Mouse (Mus musculus) gastrocnemius, postnatal 4 days (tissue): ENCODE data around the gene Ren1. TPM values are rescaled to one million over a fixed set of nuclear protein-coding genes. Genes with fewer than 3 reads are reported as not detected.
A peak's percentile ranks its signal among the peaks of the same experiment; 100 is the strongest.
"Not testable (repeated sequence)": the region's sequence is repeated elsewhere in the genome, so short reads cannot be mapped to it uniquely, and the experiment has no call there.

ENCODE experiments used
- DNase-seq, 2 experiments: peaks; one replicate each; pipeline ENCODE4 v3.0.0; 2021 to 2022; ENCODE audit warnings: low spot score in 2 of 2, mixed read lengths in 2 of 2
- total RNA-seq, 2 experiments: library from RNA; stranded (reverse); gene quantifications; 2 replicates each; pipeline ENCODE4 v1.2.3; 2021

The Ren1 gene
- total RNA-seq, 2 experiments from 2014 or later = not detected

DNA sequence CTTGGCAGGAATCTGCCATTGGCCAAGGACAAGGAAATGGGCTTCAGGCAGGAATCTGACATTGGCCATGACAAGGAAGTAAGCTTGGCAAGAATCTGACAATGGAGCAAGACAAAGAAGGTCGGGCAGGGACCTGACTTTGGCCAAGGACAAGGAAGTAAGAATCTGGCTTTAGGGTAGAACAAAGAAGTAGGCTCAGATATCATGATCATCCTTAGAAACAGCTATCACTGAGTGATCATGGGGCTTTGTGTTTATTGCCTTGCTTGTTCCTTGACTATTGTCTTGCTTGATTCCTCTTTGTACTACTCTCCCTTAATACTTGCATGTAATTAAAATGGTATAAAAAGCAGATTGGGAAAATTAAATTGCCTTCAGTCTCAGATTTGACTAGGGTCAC is 9.9 kb upstream of the Ren1 start:
- not testable (repeated sequence) for DNase-seq

- no peak for DNase-seq
These were observed 6.0 kb upstream of the Ren1 start for GRCm38 (mm10) chr1:133344357-133344756.

DNA sequence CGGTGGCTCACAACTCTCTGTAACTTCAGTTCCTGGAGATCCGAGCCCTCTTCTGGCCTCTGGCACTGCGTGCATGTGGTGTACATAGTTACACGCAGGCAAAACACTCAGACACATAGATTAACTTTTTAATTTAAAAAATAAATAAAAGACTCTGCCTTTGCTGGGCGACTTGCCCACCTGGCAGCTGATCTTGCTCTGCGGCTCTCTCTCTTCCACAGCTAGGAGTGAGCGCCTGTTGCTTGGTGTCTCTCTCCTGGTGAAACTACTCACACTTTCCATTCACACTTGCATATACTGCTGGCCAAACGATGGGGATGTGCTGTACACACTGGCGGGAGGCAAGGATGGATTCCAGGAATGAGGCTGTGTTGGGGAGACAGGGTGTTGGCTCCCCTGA is 3.8 kb upstream of the Ren1 start:
- peak in 1 of 2 experiments; percentile 23 for DNase-seq

DNA sequence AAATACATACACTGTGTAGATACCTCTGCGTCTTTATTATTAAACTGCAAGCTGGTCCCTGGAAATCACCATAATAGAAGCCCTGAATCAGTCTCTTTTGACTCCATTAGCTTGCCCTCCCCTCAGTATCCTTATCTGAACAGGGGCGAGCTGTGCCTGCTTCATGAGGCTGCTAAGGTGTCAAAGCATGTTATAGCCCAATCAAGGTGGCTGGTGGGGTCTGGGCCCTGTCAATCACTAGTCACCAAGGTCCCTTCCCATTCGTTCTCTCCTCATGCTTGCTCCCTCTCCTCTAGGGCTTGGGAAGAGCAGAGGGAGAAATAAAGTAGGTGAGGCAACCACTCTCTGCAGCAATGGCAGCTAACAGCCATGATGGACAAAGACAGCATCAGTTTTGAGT is 3.1 kb upstream of the Ren1 start:
- no peak for DNase-seq

DNA sequence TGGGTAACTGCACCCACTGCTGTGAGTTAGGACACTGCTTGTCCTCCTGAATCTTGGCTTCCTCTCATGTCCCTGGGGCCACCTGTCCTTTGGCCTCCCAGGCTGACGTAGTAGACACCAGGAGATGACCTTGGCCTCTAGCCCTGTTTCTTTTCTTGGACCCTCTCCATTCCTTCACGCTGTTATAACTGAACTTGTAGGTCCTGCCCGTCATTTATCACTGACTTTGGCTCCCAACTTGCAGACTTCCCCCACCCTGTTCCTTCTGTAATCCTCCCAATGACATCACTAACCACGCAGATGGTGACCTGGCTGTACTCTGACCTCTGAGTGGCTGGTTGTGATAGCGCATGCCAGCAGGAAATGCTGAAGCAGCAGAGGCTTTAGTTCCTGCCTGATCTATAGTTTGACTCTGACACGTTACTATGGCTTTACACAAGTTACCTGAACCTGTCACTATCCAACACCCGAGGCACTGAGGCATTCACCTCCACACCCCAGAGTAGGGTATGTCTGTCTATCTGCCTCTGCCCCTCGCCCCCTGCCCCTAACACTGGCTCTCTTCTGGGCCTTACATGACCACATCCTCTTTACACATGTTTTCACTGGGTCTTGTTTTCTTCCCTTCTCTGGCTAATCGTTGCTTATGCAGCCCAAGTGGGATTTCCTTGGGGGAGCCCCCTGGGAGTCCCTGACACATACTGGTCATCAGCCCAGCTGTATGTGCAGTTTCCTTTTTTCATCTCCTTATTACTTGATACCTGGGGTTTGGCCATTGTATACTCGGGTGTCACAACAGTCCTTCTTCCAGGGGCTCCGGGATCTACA is 2.4 kb upstream of the Ren1 start:
- DNase-seq = peak in 1 of 2 experiments; percentile 7

- no peak for DNase-seq
These were observed 1.5 kb downstream of the Ren1 start for GRCm38 (mm10) chr1:133351762-133352161.

GRCm38 (mm10) chr1:133353371-133353809 is 3.1 kb downstream of the Ren1 start:
- peak in 1 of 2 experiments; percentile 47 for DNase-seq

- DNase-seq = no peak
These were observed 5.2 kb downstream of the Ren1 start for GRCm38 (mm10) chr1:133355469-133355868.

DNA sequence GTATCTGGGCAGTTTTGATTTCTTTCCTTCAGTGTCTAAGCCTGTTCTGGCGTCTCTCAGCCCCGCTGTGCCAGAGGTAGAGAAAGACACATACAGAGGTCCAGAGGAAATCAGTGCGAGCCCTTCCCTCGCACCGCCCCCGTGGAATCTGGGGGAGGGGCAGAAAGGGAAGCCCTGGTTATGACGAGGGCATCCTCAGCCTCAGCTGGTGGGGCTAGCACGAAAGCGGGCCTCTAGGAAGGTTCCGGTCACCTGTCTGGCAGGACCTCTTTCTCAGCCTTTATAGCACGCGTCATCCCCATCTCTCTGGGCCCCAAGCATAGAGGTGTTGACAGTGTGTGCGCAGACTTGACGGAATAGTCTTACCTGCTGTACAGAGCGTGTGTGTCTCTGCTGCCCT is 5.6 kb downstream of the Ren1 start:
- DNase-seq = no peak

GRCm38 (mm10) chr1:133356330-133356729 is 6.0 kb downstream of the Ren1 start:
- DNase-seq = no peak

GRCm38 (mm10) chr1:133361006-133361405 is 10.7 kb downstream of the Ren1 start:
- no peak for DNase-seq

DNA sequence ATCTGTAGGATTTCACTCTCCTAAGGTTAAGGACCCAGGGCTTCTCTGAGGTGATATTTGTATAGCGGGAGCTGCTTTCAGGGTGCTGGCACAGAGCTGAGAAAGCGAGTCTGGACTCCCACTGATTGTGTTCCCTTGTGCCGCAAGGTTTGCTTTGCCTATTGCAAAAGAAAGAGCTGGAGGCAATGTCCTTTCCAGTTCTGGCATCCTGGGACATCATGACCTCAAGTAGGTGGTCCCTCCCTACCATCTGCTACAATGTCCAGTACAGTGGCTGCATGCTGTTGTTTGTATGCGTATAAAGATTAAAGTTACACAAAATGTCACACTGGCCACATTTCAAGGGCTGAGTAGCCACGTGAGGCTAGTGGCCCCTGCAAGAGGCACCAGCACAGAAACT is 11.8 kb downstream of the Ren1 start:
- no peak for DNase-seq

GRCm38 (mm10) chr1:133363276-133364021 is 13.1 kb downstream of the Ren1 start, which contains the start of gene Etnk2:
Gene Etnk2, plus strand, starts transcription at chr1:133363572.
- DNase-seq = peak; percentile 52 to 55

- no peak for DNase-seq
These were observed 13.8 kb downstream of the Ren1 start for GRCm38 (mm10) chr1:133364022-133364630.

DNA sequence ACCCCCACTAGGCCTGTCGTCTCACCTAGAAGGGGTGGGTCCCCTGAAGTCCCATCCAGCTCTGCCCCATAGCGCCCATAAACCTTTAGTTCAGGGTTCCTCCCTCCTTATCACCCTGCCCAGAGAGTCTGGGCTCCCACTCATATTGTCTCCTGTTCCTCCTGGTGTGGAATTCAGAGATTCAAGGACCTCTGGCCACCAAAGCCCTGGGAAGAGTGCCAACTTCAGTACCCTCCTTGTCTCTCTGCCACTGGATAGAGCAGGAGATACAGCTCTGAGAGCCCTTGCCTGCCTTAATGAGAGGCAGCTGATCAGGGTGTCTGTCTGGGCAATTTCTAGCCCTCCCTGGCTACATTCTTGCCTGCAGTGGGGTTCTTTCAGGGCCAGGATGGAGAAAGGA is 14.6 kb downstream of the Ren1 start:
- no peak for DNase-seq

DNA sequence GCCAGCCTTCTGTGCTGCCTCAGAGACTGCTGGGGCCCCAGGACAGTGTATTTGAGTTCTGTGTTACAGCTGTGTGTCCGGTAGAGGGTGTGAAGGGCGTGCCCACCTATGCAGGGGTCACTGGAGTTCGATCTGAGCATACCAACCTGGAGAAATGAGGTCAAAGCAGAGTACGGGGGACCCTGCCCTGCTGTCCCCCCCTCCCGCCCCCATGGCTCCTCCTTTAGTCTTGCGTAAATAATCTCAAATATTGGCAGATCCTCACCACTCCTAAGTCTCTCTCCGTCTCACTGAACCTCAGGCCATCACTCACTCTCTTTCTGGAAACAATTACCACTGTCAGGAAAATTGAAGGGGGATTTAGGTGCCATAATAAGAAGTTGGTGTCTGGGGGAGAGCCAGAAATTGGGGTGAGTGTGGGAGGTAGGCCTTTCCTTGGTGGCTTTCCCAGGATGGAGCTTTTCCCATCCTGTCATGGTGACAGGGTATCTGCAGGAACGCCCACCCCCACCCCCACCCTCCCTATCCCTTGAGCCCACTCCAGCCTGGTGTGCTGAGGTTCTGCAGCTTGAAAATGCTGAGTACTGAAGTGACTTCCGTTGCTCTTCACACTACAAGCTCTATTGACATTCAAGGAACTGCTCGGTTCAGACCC is 16.8 kb downstream of the Ren1 start:
- no peak for DNase-seq

DNA sequence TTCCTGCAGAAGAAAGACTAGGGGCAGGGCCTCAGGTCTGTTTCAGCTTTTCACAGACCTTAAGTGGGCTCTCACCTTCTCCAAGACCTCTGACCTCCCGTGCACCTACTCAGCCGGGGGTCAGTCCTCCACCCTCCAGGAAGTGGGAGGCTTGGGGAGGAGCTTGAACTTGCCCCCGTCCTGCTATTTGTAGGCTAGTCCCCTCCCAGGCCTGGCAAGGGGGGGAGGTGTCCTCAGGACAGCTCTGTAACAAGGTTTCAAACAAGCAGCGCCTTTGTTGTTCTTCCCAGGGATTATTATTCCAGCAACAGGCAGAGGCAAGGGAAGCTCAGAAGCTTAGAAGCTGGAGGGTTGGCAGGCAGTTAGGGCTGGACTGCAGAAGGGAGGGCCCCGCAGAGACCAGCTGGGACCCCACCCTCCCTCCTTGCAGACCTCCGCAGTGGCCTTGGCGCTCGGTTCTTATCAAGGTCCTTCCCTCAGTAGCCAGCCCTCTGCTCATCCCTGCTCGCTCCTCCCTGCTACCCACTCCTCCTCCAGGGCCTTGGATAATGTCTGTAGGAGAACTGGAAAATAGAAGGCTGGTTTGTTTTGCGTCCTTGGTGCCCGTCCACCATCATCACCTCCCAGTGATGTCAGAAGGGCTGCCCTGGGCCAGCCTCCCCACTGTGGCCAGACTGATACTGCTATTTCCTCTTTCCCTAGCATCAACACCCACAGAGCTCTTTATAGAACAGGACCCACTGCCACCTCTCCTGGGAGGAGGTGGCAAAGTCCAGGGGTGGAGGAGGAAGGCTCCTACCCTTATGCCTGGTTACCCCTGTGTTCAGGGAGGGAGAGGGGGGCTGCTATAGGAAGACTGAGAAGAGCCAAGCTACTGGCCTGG is 17.5 kb downstream of the Ren1 start:
- DNase-seq = no peak

- no peak for DNase-seq
These were observed 18.3 kb downstream of the Ren1 start for GRCm38 (mm10) chr1:133368644-133369043.

- no peak for DNase-seq
These were observed 20.0 kb downstream of the Ren1 start for GRCm38 (mm10) chr1:133370352-133370751.

DNA sequence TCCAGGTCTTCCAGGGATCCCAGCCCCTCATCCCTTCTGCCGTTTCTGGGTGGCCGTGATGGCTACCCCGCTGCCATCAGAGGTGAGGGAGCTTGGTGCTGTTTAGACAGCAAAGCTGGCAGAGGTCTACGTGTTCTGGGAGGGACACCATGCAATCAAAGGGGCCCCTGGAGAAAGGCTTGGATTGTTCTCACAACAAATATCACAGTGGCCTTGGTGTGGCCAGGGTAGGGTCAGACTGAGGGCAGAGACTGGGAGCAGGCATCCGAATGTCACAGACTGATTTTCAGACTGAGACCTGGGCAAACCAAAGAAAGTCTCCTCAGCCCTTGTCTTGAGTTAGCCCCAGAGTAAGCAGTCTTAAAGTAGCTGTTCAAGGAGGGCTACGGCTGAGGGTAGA is 21.1 kb downstream of the Ren1 start:
- no peak for DNase-seq
